Mouse (Mus musculus): ENCODE measurements around the gene CK137956.

The CK137956 gene

DNA sequence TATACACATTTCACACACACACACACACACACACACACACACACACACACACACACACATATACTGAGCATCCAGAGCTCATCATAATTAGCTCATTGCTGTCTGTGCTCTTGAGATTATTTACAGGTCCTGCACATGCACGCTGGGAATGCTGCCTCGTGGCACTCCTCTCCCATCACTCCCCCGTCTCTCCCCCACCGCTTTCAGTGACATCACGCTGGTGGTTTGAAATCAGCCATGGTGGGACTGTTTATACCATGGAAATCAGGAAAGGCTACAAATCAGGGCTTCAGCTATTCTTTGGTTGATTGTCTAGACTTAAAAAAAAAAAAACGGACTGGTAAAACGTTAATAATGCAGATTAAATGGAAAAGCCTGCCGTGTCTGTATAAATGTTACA, 63.6 kb downstream of the CK137956 start:
- no peak for DNase-seq

DNA sequence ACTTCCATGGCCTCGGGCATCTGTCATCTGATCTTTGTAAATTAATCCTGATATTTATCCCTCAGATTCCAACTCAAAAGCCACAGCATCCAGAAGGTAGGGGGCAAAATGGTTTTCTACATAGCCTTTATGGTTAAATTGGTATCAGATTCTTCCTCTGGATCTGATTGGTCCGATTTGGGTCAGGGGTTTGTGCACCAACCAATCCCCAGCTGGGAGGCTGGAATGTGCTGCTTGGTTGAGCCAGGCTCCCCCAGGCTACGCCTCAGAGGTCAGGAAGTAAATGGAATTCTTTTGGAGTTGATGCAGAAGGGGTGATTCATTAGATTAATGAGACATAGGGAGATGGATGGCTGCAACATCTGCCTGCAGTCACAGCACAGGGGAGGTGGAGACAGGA, 66.8 kb downstream of the CK137956 start:
- DNase-seq = no peak

DNA sequence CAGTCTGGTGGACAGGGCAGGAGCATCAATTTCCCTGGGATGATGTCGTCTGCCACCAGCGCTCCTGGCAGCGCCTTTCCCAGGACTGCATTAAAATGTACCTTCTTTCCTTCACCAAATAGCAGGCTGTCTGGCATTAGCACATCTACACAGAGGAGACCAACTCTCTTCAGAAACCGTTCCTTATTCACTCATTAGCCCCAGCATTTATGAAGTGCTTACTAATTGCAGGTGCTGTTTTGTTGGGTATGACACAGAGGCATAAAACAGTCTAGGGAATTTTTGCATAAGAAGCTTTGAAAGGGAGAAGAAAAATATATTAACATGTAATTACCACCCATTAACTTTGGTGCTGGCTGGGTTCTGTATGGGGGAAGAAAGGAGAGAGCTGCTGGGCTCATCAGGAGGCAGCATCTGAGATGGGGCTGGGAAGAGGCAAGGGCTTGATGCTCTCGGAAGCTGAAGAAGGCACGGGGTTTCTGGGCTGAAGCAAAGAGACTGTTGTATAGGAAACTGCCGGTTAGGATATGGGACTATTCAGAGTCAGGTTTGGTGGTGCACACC, 69.8 kb downstream of the CK137956 start:
- DNase-seq = no peak

GRCm38 (mm10) chr4:127889071-127889470, 81.7 kb downstream of the CK137956 start:
- DNase-seq = no peak

- no peak for DNase-seq
Measured at GRCm38 (mm10) chr4:127878966-127879365, 91.8 kb downstream of the CK137956 start.
